Mouse (Mus musculus) stomach, postnatal 0 days (tissue): ENCODE results near the gene Rnf216.

ENCODE experiments used
- CTCF ChIP-seq: IDR thresholded peaks from 2 replicates; pipeline ENCODE4 v1.5.1; 2016; ENCODE audit warnings: antibody characterized with exemption, low read depth, mild to moderate bottlenecking, moderate library complexity
- EP300 ChIP-seq: optimal IDR thresholded peaks from 2 replicates; pipeline ENCODE3; 2016; ENCODE audit warnings: antibody characterized with exemption

GRCm38 (mm10) chr5:143035271-143035670 lies 77.5 kb downstream of the Rnf216 start:
- TF ChIP-seq EP300 (no peak), CTCF (no peak)
